Mouse (Mus musculus) heart, embryonic 12.5 days (tissue): ENCODE data around the gene Nap1l4. TPM values are rescaled to one million over a fixed set of nuclear protein-coding genes. Genes with fewer than 3 reads are reported as not detected.

Experiments
- ATAC-seq: fragments of 200-750 bp; cut with Nextera tagmentation; 2 replicates; pipeline ENCODE4 v1.8.0; 2017; ENCODE audit warnings: moderate TSS enrichment, moderate library complexity; ENCODE audit not compliant: insufficient number of reproducible peaks, low FRiP score
- H3K27ac ChIP-seq: fragments of 300-500 bp; sonication (generic); 2 replicates; pipeline ENCODE4 v1.5.1; 2016; ENCODE audit warnings: mild to moderate bottlenecking, moderate library complexity; ENCODE audit not compliant: poor library complexity, severe bottlenecking
- H3K27me3 ChIP-seq: fragments of 300-500 bp; sonication (generic); replicated peaks from 2 replicates; pipeline ENCODE4 v1.6.1; 2016; ENCODE audit warnings: mild to moderate bottlenecking, moderate library complexity
- H3K36me3 ChIP-seq: fragments of 300-500 bp; sonication (generic); 2 replicates; pipeline ENCODE4 v1.6.1; 2016; ENCODE audit warnings: mild to moderate bottlenecking, moderate library complexity
- H3K4me1 ChIP-seq: fragments of 300-500 bp; sonication (generic); replicated peaks from 2 replicates; pipeline ENCODE4 v1.6.1; 2016; ENCODE audit warnings: mild to moderate bottlenecking
- H3K4me2 ChIP-seq: fragments of 300-500 bp; sonication (generic); 2 replicates; pipeline ENCODE4 v1.6.1; 2016; ENCODE audit warnings: mild to moderate bottlenecking, moderate library complexity
- H3K4me3 ChIP-seq: fragments of 300-500 bp; sonication (generic); 2 replicates; pipeline ENCODE4 v1.5.1; 2016; ENCODE audit warnings: mild to moderate bottlenecking
- H3K9ac ChIP-seq: fragments of 300-500 bp; sonication (generic); 2 replicates; pipeline ENCODE4 v1.6.1; 2016; ENCODE audit warnings: mild to moderate bottlenecking, moderate library complexity
- H3K9me3 ChIP-seq: fragments of 300-500 bp; sonication (generic); replicated peaks from 2 replicates; pipeline ENCODE4 v1.6.1; 2016; ENCODE audit warnings: mild to moderate bottlenecking, moderate library complexity
- WGBS: fragments of 180-500 bp; shearing (Covaris S2); methylation state at CpG from one replicate; pipeline ENCODE4 v1.1.7; 2016; 5-methylcytosine and 5-hydroxymethylcytosine counted together
- polyA plus RNA-seq: library from polyadenylated mRNA; unstranded; fragments of >200 nt; fragmentation: Nextera tagmentation; extraction: Ambion mirVana; gene quantifications from 2 replicates; pipeline ENCODE4 v1.2.1, GENCODE M21; 2016

The Nap1l4 gene
- polyA plus RNA-seq, 1 experiment from 2014 or later = 236 TPM

DNA sequence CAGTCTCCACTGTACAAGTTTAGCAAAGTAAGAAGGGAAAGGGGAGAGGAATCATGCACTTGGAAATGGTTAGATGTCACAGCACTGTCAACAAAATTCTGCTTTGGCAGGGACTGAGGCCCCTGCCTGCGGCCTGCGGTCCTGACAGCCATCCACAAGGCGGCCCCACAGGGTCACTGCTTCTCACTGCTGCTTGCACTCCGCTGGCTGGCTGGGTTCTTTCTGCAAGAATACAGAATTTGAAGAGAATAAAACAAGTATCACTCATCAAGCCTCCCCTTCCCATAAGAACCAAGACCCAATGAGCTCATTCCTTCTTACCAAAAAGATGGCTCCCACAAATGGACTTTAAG is 34.5 kb downstream of the Nap1l4 start:
- Histone ChIP-seq H3K4me1 (no peaks in the 10 kb centered on the region), H3K27me3 (no peaks in the 10 kb centered on the region), H3K4me2 (no peak overlapping the region), H3K9ac (no peak overlapping the region), H3K36me3 (peaks cover 72% of the 10 kb centered on the region), H3K9me3 (no peaks in the 10 kb centered on the region), H3K4me3 (no peak overlapping the region), H3K27ac (no peak overlapping the region)
- no peak for ATAC-seq
- WGBS = 96% methylated on average over 4 of the region's 4 CpGs

DNA sequence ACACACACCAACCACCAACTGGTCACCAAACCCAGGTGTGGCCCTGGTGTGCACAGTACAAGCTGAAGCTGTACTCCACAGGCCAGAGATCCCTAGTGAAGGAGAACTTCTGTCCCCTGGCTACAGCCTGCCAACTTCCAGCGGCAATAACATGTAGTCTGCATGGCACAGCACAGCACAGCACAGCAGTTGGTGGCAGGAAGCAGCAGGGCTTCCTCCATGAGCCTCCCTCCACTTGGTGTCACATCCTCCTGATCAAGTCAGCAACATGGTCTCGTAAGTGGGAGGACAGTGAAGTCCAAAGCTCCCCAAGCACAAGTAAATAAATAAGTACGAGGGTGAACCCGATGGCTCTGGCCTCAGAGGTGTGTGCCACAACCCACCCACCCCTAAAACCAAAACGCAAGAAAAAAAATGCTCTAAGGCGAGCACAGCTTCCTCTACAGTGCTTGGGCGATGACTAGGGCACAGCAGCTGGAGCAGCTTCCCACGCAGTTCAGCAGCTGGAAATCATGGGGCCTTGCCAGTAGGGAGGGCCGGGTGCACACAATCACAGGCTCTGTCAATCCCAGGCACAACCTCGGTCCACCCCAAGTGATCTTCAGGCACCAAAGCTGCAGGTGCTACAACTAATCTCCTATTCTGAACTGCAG is 35.0 kb downstream of the Nap1l4 start:
- no peak overlapping the region for H3K4me2 ChIP-seq
- no peak overlapping the region for H3K4me3 ChIP-seq
- no peaks in the 10 kb centered on the region for H3K9me3 ChIP-seq
- H3K27me3 ChIP-seq = no peaks in the 10 kb centered on the region
- peaks cover 67% of the 10 kb centered on the region for H3K36me3 ChIP-seq
- H3K4me1 ChIP-seq = no peaks in the 10 kb centered on the region
- ATAC-seq = no peak
- WGBS = 87% methylated on average over 10 of the region's 10 CpGs
- H3K9ac ChIP-seq = no peak overlapping the region
- H3K27ac ChIP-seq = no peak overlapping the region

DNA sequence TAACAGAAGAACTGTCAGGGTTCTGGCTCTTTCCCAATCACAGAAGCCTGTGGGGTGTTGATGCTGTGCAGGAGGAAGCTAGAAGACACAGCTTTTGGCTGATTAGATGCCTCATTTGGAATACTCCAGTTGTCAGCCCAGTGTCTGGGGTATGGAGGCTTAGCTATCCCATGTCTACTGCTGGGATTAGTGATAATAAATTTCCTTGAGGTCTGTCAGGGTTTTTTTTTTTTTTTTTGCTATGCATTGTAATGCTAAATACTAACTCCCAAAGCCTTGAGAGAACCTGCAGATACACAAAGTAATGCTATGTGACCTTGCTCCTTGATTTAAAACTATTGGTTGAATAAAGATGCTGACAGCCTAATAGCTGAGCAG is 37.6 kb downstream of the Nap1l4 start:
- H3K9ac ChIP-seq = no peak overlapping the region
- H3K4me3 ChIP-seq = no peak overlapping the region
- no peaks in the 10 kb centered on the region for H3K27me3 ChIP-seq
- no peaks in the 10 kb centered on the region for H3K9me3 ChIP-seq
- H3K36me3 ChIP-seq = peaks cover 43% of the 10 kb centered on the region
- H3K4me2 ChIP-seq = no peak overlapping the region
- no peaks in the 10 kb centered on the region for H3K4me1 ChIP-seq
- H3K27ac ChIP-seq = no peak overlapping the region
- no peak for ATAC-seq

DNA sequence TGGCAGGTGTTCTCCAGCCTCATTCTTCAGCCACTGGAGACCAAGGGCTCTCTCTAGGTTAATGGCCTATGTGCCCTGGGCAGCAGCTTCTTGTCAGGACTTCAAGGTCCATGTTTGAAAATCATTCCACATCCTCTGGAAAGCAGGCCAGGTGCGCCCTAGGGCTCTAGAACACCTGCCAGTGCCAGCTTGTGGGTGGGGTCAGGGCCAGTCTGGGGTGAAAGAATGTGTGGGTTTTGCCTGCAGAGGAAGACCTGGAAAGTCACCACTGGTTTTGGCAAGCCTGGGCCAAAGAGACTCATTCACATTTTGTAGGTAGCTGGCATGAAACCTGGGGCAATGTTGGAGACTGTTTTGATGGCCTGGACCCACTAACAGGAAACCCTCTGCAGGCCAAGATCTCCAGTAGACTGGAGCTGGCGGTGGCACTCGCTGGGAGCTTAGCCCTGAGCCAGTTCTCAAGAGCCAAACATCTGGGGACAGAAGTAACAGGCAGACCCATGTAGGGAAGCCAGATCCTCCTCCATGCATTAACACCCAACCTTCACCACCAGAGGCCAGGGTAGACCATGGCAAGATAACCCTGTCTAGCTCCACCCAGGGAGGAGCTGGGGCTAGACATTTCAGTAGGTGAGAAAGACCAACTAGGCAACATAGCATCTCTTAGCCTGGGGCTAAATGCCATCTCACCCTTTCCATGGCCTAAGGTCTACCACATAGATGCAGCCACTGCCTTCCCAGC is 38.1 kb downstream of the Nap1l4 start:
- Histone ChIP-seq H3K4me3 (no peak overlapping the region), H3K36me3 (peaks cover 38% of the 10 kb centered on the region), H3K27me3 (no peaks in the 10 kb centered on the region), H3K4me2 (no peak overlapping the region), H3K9me3 (no peaks in the 10 kb centered on the region), H3K4me1 (no peaks in the 10 kb centered on the region), H3K27ac (no peak overlapping the region), H3K9ac (no peak overlapping the region)
- WGBS = 85% methylated on average over 3 of the region's 3 CpGs
- ATAC-seq = no peak

DNA sequence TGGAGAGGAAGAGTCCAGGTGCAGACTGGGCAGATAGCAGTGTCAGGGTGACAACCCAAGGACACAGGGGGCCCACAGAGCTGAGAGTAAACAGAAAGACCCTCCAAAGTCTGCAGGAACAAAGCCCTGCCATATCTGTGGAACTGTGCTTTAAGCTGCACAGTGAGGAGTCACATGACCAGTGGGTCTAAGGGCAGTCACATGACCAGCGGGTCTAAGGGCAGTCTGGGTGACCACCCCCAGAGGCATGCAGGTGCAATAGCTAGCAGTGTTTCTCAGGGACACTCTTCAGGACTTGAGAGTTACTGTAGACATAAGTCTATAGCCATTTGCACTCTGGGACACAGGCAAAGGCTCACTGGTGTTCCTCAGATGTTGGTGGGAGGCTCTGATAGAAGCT is 39.3 kb downstream of the Nap1l4 start:
- WGBS = 61% methylated on average over 1 of the region's 1 CpGs
- ATAC-seq = no peak
- no peaks in the 10 kb centered on the region for H3K9me3 ChIP-seq
- no peak overlapping the region for H3K9ac ChIP-seq
- H3K4me2 ChIP-seq = no peak overlapping the region
- no peak overlapping the region for H3K4me3 ChIP-seq
- H3K27me3 ChIP-seq = peaks cover 5% of the 10 kb centered on the region
- no peak overlapping the region for H3K27ac ChIP-seq
- no peaks in the 10 kb centered on the region for H3K4me1 ChIP-seq
- peaks cover 26% of the 10 kb centered on the region for H3K36me3 ChIP-seq

DNA sequence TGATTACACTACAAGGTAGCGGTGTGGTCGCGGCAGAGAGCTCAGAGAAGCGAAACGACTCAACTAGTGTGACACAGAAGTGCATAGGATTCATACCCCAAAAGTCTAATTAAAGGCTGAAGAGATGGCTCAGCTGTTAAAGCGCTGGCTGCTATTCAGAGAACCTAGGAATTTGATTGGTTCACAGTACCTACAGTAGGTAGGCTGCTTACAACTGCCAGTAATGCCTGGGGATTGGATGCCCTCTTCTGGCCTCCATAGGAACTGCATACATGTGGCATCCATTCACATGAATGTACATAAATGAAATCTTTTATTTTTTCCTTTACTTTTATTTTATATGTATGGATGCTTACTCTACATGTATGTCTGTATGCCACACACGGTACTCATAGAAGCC is 42.2 kb downstream of the Nap1l4 start:
- Histone ChIP-seq H3K9me3 (no peaks in the 10 kb centered on the region), H3K27ac (no peak overlapping the region), H3K4me1 (peaks cover 9% of the 10 kb centered on the region), H3K9ac (no peak overlapping the region), H3K27me3 (peaks cover 31% of the 10 kb centered on the region), H3K4me2 (no peak overlapping the region), H3K4me3 (no peak overlapping the region), H3K36me3 (no peaks in the 10 kb centered on the region)
- WGBS = 24% methylated on average over 7 of the region's 7 CpGs
- ATAC-seq = no peak

DNA sequence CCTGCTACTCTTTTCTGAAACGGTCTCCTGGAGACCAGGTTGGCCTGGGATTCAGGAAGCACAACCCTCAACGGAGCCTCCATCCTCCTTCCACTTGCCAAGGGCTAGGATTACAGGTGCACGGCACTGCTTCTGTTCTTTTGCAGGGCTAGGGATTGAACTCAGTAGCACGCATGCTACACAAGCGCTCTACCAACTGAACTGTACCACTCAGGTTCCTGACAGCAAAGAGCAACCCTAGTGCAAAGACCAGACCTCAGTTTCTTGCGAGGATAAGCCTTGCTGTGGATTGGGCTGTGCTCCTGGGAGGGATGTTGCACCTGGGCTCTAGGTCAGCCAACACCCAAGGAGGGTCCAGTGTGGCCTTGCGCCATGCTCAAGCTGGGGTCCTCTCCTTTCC is 42.6 kb downstream of the Nap1l4 start:
- WGBS = 62% methylated on average over 7 of the region's 7 CpGs
- Histone ChIP-seq H3K27ac (no peak overlapping the region), H3K36me3 (no peaks in the 10 kb centered on the region), H3K4me2 (no peak overlapping the region), H3K27me3 (peaks cover 35% of the 10 kb centered on the region), H3K9ac (no peak overlapping the region), H3K4me1 (peaks cover 12% of the 10 kb centered on the region), H3K9me3 (no peaks in the 10 kb centered on the region), H3K4me3 (no peak overlapping the region)
- no peak for ATAC-seq

DNA sequence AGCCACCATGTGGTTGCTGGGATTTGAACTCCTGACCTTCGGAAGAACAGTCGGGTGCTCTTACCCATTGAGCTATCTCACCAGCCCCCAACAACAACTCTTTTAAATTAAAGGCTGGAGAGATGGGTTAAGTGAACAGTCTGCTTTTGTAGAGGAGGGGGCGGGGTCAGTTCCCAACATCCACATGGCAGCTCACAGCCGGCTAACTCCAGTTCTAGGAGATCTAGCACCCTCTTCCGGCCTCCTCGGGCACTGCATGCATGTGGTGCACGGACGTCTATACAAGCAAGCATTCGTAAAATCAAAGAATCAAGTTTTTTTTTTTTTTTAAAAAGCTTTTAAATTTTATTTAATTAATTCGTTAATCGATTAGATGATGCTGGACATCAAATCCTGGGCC is 43.1 kb downstream of the Nap1l4 start:
- H3K9ac ChIP-seq = no peak overlapping the region
- peaks cover 40% of the 10 kb centered on the region for H3K27me3 ChIP-seq
- H3K4me2 ChIP-seq = no peak overlapping the region
- no peaks in the 10 kb centered on the region for H3K36me3 ChIP-seq
- no peaks in the 10 kb centered on the region for H3K9me3 ChIP-seq
- no peak for ATAC-seq
- H3K4me3 ChIP-seq = no peak overlapping the region
- H3K27ac ChIP-seq = no peak overlapping the region
- 24% methylated on average over 11 of the region's 11 CpGs for WGBS
- H3K4me1 ChIP-seq = peaks cover 12% of the 10 kb centered on the region

DNA sequence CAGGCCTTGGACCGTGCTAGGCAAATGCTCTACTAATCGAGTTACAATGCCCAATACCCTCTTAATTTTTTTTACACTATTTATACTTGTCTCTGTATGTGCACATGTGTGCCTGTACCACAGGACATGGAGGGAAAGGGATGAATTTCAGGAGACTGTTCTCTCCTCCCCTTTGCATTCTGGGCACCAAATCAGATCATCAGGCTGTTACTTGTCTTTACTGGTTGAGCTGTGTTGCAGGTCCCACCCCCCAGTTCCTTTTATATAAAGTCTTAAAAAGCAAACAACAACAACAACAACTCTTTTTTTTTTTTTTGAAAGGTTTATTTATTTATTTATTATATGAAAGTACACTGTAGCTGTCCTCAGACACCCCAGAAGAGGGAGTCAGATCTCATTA is 43.5 kb downstream of the Nap1l4 start:
- Histone ChIP-seq H3K36me3 (no peaks in the 10 kb centered on the region), H3K27ac (no peak overlapping the region), H3K9ac (no peak overlapping the region), H3K27me3 (peaks cover 44% of the 10 kb centered on the region), H3K4me3 (no peak overlapping the region), H3K4me1 (peaks cover 12% of the 10 kb centered on the region), H3K9me3 (no peaks in the 10 kb centered on the region), H3K4me2 (no peak overlapping the region)
- no peak for ATAC-seq
- WGBS = 73% methylated on average over 2 of the region's 2 CpGs

DNA sequence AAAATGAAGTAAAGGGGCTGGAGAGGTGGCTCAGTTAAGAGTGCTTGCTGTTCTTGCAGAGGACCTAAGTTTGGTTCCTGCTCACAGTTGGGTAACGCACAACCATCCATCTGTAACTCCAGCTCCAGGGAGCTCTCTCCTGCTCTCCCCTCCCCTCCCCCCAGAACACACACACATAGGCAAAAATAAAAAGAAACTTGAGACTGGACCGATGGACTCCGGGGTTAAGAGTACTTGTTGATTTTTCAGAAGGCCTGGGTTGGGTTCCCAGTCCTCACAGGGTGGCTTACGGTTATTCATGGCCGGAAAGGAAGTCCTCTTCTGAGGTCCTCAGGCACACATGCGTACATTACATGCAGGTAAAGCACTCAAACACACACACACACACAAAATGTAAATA is 45.0 kb downstream of the Nap1l4 start:
- peaks cover 12% of the 10 kb centered on the region for H3K4me1 ChIP-seq
- H3K9me3 ChIP-seq = no peaks in the 10 kb centered on the region
- H3K4me2 ChIP-seq = no peak overlapping the region
- WGBS = 84% methylated on average over 6 of the region's 6 CpGs
- H3K27ac ChIP-seq = no peak overlapping the region
- H3K36me3 ChIP-seq = no peaks in the 10 kb centered on the region
- H3K9ac ChIP-seq = no peak overlapping the region
- H3K27me3 ChIP-seq = peaks cover 52% of the 10 kb centered on the region
- ATAC-seq = no peak
- no peak overlapping the region for H3K4me3 ChIP-seq

DNA sequence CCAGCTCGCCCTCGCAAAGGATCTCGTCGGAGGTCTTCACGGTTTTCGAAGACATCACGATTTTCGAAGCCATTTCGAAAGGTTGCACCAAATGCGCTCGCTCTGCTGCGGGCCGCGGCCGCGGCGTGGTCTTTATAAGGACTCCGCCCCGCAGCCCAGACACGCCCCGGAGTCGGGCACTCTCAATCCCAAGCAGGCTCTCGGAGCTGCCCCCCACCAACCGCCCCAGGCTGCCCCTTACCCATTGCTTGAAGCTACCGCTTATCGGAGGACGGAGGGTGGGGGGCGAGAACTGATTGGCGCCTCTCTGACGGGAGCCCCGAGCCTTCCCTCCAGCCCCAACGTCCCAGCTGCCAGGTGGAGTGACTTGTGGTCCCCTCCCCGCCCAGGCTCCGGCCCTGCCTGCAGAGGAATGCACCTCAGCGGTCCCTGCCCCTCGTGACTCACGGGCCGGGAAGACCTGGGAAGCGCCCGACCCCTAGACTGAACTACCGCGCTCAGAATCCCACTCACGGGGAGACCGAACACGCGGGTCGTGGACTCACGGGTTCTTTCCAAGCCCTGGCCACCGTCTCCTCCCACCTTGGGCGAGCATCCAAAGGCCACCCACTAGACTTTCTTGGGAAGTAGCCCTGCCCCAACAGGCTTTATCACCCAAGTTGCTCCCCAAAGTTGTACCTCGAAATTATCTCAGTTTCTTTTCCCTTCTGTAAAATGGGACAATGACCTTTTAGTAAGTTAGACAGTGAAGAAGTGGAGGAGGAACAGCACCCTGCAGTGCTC is 46.3 kb downstream of the Nap1l4 start, which contains the start of gene Phlda2:
TSS of gene Phlda2 (minus strand) at position 733 of the 783 bp plus-strand sequence.
- 0 out of 2 replicates have a peak, but pooled peaks have one; percentile 14 for ATAC-seq

More for the DNA sequence above, 46.3 kb downstream of the Nap1l4 start, which contains the start of gene Phlda2:
- H3K4me2 ChIP-seq = peak within 1 kb of the TSS; percentile 91
- peak within 1 kb of the TSS; percentile 55 for H3K9ac ChIP-seq
- H3K4me1 ChIP-seq = peaks cover 12% of the 10 kb centered on the region
- H3K9me3 ChIP-seq = no peaks in the 10 kb centered on the region
- H3K36me3 ChIP-seq = no peaks in the 10 kb centered on the region
- 2% methylated on average over 51 of the region's 51 CpGs for WGBS
- no peak within 1 kb of the TSS for H3K27ac ChIP-seq
- peak within 1 kb of the TSS; percentile 50 for H3K4me3 ChIP-seq
- peaks cover 66% of the 10 kb centered on the region for H3K27me3 ChIP-seq
